Mouse (Mus musculus) thymus, adult 2 months (tissue): Measurements from ENCODE around the gene Dcaf11. TPM values are rescaled to one million over a fixed set of nuclear protein-coding genes. Genes with fewer than 3 reads are reported as not detected.

Experiments used
- DNase-seq: peaks from one replicate; pipeline ENCODE4 v3.0.0; 2021
- H3K27ac ChIP-seq: fragments of 200-500 bp; 2 replicates; pipeline ENCODE4 v1.5.1; 2012; ENCODE audit warnings: low read length, control low read depth; ENCODE audit not compliant: control insufficient read depth, insufficient read depth
- H3K27me3 ChIP-seq: fragments of 200-500 bp; 2 replicates; pipeline ENCODE4 v1.6.1; 2012; ENCODE audit warnings: mild to moderate bottlenecking, low read length, moderate library complexity, mixed read lengths; ENCODE audit not compliant: control insufficient read depth, insufficient read depth
- H3K36me3 ChIP-seq: fragments of 200-500 bp; 2 replicates; pipeline ENCODE4 v1.6.1; 2012; ENCODE audit warnings: mild to moderate bottlenecking, low read length, moderate library complexity; ENCODE audit not compliant: control insufficient read depth, insufficient read depth
- H3K4me1 ChIP-seq: fragments of 200-500 bp; replicated peaks from 2 replicates; pipeline ENCODE4 v1.6.1; 2012; ENCODE audit warnings: low read length; ENCODE audit not compliant: control insufficient read depth, insufficient read depth
- H3K4me3 ChIP-seq: fragments of 200-500 bp; 2 replicates; pipeline ENCODE4 v1.5.1; 2012; ENCODE audit warnings: mild to moderate bottlenecking, low read length, control low read depth, moderate library complexity; ENCODE audit not compliant: control insufficient read depth, insufficient read depth
- CTCF ChIP-seq: fragments of 200-500 bp; IDR thresholded peaks from 2 replicates; pipeline ENCODE4 v1.5.1; 2012; ENCODE audit warnings: mild to moderate bottlenecking, control low read depth, low read length, moderate library complexity, borderline replicate concordance; ENCODE audit not compliant: control insufficient read depth, poor library complexity, insufficient read depth; ENCODE audit errors: extremely low read depth
- POLR2A ChIP-seq: fragments of 200-500 bp; IDR thresholded peaks from 2 replicates; pipeline ENCODE4 v1.6.1; 2012; ENCODE audit warnings: mild to moderate bottlenecking, low read length, control low read depth, moderate library complexity; ENCODE audit not compliant: control insufficient read depth, poor library complexity, insufficient read depth; ENCODE audit errors: extremely low read depth
- WGBS: fragments of 180-500 bp; shearing (Covaris S2); methylation state at CpG from one replicate; pipeline ENCODE4 v1.1.7; 2018; 5-methylcytosine and 5-hydroxymethylcytosine counted together
- polyA plus RNA-seq: library from polyadenylated mRNA; depleted of rRNA; stranded (reverse); fragments of >200 nt; gene quantifications from 2 replicates; pipeline ENCODE4 v1.2.3, GENCODE M21; 2012

Dcaf11 gene
- polyA plus RNA-seq, 1 experiment, result 77.7 TPM

- no peak for TF ChIP-seq CTCF
- no peak for TF ChIP-seq POLR2A
- Histone ChIP-seq H3K27ac (no peak within 1 kb of the TSS), H3K36me3 (no peaks in the 10 kb centered on the region), H3K4me1 (peaks cover 16% of the 10 kb centered on the region), H3K4me3 (peak within 1 kb of the TSS; percentile 54), H3K27me3 (no peaks in the 10 kb centered on the region)
- DNase-seq, result peak; percentile 38
- under 1% methylated on average over 32 of the region's 32 CpGs for WGBS
Observed at GRCm38 (mm10) chr14:55540067-55540786, 19.6 kb upstream of the Dcaf11 start, which contains the start of gene Pck2. TSS of gene Pck2 (plus strand) at chr14:55540266.

DNA sequence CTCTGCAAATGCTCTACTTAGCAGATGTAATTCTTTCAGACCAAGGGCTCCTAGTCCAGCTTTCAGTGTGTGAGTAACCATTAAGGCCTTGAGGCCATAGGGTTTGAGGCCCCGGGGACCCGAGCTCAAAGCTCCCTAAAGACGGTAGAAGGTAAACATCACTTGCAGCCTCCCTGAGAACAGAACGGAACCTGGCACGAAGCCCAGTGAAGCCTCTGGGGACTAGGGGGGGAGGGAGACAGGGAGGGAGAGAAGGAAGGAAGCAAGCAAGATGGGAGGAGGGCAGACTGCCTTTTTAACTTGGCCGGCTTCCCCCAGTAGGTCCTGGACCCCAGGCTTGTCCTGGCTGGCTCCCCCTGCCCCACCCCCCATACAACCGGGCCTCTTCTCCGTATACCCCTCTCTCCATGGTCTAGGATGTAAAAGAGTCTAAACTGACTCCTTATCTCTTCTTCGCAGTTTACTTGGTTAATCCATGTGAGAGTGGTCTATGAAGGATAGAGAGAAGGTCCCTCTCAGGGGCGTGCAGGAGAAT is 19.0 kb upstream of the Dcaf11 start:
- Histone ChIP-seq H3K4me1 (peaks cover 16% of the 10 kb centered on the region), H3K36me3 (no peaks in the 10 kb centered on the region), H3K27ac (no peak overlapping the region), H3K4me3 (peak overlapping the region; percentile 54), H3K27me3 (no peaks in the 10 kb centered on the region)
- DNase-seq, result peak; percentile 46
- WGBS, result 9% methylated on average over 10 of the region's 10 CpGs
- TF ChIP-seq POLR2A (no peak), CTCF (no peak)

GRCm38 (mm10) chr14:55542268-55542667 is 17.5 kb upstream of the Dcaf11 start:
- WGBS, result 98% methylated on average over 12 of the region's 12 CpGs

GRCm38 (mm10) chr14:55544334-55544733 is 15.5 kb upstream of the Dcaf11 start:
- H3K27ac ChIP-seq, result no peak overlapping the region
- no peak overlapping the region for H3K4me3 ChIP-seq
- TF ChIP-seq CTCF (no peak), POLR2A (no peak)
- 76% methylated on average over 9 of the region's 9 CpGs for WGBS
- H3K27me3 ChIP-seq, result no peaks in the 10 kb centered on the region
- no peaks in the 10 kb centered on the region for H3K36me3 ChIP-seq
- H3K4me1 ChIP-seq, result peaks cover 16% of the 10 kb centered on the region
- no peak for DNase-seq

More at GRCm38 (mm10) chr14:55542268-55542667, 17.5 kb upstream of the Dcaf11 start:
- Histone ChIP-seq H3K27ac (no peak overlapping the region), H3K27me3 (no peaks in the 10 kb centered on the region), H3K4me1 (peaks cover 16% of the 10 kb centered on the region), H3K36me3 (no peaks in the 10 kb centered on the region), H3K4me3 (no peak overlapping the region)
- DNase-seq, result no peak
- TF ChIP-seq CTCF (no peak), POLR2A (no peak)

DNA sequence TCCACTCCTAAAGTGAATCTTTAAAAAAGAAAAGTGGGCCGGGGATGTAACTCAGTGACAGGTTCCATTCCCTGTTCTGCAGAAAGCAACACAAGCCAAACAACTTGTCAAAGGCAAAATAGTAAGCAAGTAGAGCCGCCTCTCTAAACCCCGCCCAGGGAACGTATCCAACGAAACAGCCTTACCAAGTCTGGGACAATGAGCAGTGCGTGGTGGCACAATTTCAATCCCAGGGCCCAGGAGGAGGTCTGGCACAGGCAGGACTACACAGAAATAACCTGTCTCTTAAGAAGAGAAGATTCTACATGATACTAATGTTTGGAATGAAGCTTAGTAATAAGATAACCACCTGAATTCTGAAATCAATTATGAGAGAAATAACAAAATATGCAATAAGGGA is 9.6 kb upstream of the Dcaf11 start:
- peaks cover 3% of the 10 kb centered on the region; the same call in 1 of the 2 replicates for H3K4me1 ChIP-seq
- no peak for TF ChIP-seq CTCF
- TF ChIP-seq POLR2A, result no peak
- H3K4me3 ChIP-seq, result no peak overlapping the region
- H3K27ac ChIP-seq, result no peak overlapping the region
- H3K27me3 ChIP-seq, result no peaks in the 10 kb centered on the region
- DNase-seq, result no peak
- no peaks in the 10 kb centered on the region for H3K36me3 ChIP-seq
- 95% methylated on average over 6 of the region's 6 CpGs for WGBS

DNA sequence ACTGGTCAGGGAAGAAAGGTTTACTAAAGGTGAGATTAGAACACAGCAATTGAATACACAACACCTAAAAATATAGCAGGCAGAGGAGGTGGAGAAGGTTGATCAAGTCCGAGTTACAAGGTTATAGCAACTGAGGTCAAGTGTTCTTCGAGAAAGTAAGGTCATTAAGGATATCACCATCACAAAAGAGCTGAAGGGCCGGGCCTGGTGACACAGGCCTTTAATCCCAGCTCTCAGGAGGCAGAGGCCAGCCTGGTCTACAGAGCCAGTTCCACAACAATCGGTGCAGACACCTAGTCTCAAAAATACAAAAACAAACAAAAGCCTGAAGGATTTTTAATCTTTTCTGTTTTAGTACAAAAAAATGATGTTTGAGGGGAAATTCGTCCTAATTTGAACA is 8.5 kb upstream of the Dcaf11 start:
- Histone ChIP-seq H3K27me3 (no peaks in the 10 kb centered on the region), H3K4me1 (peaks cover 3% of the 10 kb centered on the region; the same call in 1 of the 2 replicates), H3K36me3 (no peaks in the 10 kb centered on the region), H3K4me3 (no peak overlapping the region), H3K27ac (no peak overlapping the region)
- no peak for TF ChIP-seq POLR2A
- TF ChIP-seq CTCF, result no peak
- WGBS, result 96% methylated on average over 5 of the region's 5 CpGs
- DNase-seq, result no peak
